Mouse (Mus musculus) liver, adult 2 months (tissue): ENCODE data around the gene Srebf2.

Experiments
- CTCF ChIP-seq: fragments of 200-500 bp; IDR thresholded peaks from 2 replicates; pipeline ENCODE4 v1.5.1; 2011; ENCODE audit warnings: low read depth, low read length, control low read depth
- POLR2A ChIP-seq: fragments of 200-500 bp; IDR thresholded peaks from 2 replicates; pipeline ENCODE4 v1.6.1; 2011; ENCODE audit warnings: low read length, control low read depth; ENCODE audit not compliant: insufficient read depth; ENCODE audit errors: extremely low read depth

- no peak for TF ChIP-seq CTCF
- TF ChIP-seq POLR2A = no peak
Measured at GRCm38 (mm10) chr15:82235661-82236060, 88.7 kb downstream of the Srebf2 start.
